Mouse (Mus musculus) right cerebral cortex, postnatal 4 days (tissue): ENCODE results near the gene Gm9918.

ENCODE experiments used
- DNase-seq: peaks from one replicate; pipeline ENCODE4 v3.0.0-alpha.2; 2022

Gene Gm9918

DNA sequence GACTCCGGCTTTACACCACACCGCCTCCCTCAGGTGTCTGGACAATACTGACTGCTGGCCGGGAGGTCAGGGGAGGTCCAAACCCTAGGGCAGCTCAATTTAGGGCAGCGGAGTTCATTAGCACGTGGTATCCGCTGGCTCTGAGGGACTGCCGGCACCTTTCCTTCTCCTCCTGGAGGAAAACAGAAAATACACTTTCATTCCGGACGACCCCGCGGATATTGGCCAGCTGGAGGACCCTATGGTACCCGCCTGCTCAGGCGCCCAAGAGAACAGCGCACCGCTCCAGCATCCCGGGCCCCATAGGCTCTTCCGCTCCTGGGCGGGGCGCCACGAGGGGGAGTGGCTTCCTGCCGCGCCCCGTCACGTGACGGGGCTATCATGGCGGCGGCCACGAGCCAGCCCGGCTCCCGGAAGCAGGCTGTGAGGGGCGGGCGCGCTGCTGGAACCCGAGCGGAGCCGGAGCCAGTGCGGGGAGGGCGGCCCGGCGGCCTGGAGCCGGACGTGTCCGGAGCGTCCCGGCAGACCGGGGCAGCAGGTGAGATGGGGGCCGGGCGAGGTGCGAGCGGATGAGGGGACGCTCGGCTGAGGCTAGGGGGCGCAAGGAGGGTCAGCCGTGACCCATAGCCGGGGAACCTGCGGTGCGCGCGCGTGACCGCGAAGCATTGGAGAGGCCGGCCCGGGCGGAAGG is 8.9 kb downstream of the Gm9918 start, which contains the start of gene Mfsd5:
Gene Mfsd5, plus strand, starts transcription at position 363 of the 691 bp plus-strand sequence.
- peak; percentile 95 for DNase-seq

DNA sequence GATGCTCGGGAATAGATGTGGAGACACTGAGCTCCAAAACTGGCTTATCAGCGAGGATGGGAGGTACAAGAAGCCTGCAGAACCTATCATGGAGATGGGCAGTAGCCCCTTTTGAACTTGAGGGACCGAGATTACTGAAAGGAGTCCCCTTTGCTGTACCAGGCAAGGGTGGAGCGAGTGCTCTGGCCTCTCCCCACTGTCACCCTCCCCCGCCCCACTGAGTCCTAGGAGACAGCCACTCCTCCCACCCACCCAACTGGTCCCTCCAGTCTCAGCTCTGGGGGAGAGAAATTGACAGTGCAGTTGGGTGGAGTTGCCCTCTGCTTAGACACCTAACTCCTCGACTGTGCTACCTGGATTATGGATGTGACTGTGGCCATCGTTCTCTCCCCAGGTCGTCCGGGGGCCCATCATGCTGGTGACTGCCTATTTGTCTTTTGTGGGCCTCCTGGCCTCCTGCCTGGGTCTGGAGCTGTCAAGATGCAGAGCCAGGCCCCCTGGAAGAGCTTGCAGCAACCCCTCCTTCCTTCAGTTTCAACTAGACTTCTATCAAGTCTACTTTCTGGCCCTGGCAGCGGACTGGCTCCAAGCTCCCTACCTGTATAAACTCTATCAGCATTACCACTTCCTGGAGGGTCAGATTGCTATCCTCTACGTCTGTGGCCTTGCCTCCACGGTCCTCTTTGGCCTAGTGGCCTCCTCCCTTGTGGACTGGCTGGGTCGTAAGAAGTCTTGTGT is 9.6 kb downstream of the Gm9918 start:
- DNase-seq = no peak

DNA sequence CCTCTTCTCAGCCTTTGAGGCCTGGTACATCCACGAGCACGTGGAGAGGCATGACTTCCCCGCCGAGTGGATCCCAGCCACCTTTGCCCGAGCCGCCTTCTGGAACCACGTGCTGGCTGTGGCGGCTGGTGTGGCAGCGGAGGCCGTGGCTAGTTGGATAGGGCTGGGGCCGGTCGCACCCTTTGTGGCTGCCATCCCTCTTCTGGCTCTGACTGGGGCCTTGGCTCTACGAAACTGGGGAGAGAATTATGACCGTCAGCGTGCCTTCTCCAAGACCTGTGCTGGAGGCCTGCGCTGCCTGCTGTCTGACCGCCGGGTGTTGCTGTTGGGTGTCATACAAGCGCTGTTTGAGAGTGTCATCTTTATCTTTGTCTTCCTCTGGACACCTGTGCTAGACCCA is 10.3 kb downstream of the Gm9918 start:
- no peak for DNase-seq

DNA sequence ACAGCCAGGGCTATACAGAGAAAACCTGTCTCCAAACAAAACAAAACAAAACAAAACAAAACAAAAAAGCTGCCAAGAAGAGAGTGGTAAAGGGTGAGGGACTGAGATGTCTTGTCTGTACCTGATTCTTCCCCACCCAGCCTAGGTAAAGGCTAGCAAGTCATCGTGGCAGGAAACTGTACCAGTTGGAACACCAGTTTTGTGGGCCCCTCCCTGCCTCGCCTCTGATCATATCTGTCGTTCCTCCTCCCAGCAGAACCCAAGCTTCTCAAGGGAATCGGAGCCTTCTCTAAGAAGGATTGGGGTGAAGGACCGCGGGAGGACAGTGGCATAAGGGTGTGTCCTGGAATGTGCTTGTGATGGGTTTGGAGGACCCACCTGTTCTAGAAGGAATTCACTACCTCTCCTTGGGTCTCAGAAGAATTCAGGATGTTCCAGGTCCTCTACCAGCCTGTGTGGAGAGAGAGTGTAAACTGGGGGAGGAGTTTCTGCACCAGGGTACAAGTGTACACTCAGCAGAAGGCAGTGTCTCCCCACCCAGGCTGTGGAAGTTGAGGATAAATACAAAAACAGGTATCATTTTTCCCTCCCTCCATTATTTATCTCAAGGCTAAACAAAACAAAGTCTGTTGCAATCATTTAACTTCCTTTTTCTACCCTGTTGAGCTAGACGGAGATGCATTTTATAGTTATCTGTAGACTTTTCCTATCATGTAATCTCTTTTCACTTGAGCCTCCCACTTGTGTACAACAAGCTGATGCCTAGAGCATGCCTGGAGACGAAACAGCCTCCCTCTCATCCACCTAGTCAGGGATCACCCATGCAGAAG is 12.3 kb downstream of the Gm9918 start:
- no peak for DNase-seq

DNA sequence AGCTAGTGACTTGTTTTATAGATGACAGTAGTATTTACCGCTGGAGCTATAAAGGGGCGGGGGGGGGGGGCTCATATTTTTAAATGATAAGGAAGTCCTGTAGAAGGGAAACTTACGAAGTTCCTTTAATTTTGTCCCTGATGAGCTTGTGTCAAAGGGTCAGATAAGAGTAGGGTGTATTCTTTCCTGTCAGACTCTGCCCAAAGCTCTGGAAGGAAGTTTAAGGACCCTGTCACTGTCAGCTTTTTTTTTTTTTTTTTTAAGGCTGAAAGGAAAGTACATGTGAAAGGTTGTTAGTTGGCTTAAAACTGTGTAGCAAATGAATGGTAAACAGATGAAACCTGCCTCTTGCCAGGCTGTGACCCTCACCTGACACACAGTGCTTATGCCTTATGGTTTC is 13.3 kb downstream of the Gm9918 start:
- DNase-seq = no peak

DNA sequence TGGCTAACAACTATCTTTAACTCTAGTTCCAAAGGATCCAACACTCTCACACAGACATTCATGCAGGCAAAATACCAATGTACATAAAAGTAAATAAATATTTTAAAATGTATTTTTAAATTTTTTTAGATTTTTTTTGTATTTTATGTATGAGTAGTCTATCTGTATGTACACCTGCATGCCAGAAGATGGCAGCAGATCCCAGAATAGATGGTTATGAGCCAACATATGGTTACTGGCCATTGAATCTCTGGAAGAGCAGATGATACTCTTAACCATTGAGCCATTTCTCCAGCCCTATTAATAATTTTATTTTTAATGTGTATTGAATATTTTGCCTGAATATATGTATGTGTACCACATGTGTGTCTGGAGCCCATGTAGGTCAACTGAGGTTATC is 17.0 kb downstream of the Gm9918 start:
- no peak for DNase-seq

DNA sequence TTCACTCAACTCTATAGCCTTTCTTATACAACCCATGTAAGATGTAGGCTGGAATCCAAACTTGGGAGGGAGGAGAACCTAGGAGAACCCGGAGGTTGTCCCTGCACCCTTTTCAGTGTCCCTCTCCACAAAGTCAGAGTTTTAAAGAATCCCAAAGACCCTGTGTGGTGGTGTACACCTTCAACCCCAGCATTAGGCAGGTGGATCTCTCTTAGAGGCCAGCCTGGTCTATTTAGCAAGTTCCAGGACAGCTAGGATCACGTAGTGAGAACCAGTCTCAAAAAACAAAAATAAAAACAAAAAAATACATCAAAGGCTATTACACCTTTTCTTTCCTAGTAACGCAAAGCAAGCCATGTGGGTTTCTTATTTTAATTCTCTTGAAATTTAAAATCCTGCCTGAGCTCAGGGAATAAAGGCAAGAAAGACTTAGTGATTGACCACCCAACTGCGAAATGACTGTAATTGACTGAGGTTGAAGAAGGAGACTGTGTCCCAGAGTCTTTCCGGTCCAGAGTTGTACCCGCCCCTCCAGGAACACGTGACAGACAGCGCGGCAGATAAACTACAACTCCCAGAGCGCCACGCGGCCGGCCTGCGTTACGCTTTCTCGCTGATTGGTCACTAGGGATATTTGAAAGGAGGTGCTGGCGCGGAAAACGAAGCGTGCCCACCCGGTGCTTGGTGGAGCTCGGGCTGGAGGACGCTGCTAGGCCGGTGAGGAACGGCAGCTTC is 25.4 kb downstream of the Gm9918 start, which contains the start of gene Espl1:
Gene Espl1, plus strand, starts transcription at position 634 of the 735 bp plus-strand sequence.
- DNase-seq = peak; percentile 92

DNA sequence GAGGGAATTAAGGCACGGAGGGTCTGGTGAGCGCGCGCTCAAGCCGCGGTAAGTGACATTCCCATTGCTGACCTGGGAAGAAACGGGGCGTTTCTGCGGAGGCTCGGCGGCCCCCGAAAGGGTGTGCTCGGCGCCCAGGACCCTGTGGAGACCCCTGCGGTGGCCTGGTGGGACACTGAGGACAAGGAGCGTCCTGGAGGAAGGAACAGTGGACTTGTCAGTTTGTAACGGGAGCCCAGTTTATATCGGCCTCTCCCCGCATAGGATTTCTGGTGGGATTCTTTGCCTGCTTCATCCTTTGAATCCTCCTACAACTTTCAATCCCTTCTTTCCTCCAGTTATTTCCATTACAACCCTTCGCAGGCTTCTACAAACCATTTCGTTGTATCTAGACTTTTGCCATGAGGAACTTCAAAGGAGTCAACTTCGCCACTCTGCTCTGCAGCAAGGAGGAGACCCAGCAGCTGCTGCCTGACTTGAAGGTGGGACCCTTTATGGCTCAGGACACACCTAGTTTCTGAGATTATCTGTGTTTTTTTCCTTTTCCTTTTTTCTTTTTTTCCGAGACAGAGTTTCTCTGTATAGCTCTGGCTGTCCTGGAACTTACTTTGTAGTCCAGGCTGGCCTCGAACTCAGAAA is 26.1 kb downstream of the Gm9918 start:
- no peak for DNase-seq

DNA sequence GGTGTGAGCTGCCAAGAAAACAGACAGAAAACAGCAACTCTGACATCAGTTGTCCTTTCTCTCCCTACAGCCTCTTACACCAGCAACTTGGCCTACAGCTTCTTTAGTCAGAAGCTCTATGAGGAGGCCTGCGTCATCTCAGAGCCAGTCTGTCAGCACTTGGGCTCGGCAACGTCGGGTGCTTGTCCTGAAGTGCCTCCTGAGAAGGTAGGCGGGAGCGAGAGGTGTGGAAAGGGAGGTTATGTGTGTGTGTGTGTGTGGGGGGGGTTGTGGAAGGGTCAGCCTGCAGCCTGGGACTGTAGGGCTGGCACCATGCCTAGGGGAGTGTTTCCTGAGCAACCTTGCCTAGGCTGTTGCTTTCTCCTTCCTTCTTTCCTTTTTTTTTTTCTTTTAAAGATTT is 32.2 kb downstream of the Gm9918 start:
- no peak for DNase-seq

DNA sequence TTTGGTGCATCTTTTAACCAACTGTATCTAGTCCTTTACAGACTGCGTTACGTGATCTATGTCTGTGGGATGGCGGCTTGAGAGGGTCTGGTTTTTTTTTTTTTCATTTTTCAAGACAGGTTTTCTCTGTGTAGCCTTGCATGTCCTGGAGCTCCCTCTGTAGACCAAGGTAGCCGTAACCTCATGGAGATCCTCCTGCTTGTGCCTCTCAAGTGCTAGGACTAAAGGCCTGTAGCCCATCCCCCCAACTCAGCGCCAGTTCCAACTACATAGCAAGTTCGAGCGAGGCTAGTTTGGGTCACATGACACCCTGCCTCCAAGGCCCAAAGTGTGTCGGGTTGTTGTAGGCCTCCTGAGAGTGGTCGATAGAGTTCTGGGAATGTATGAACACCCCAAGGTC is 38.4 kb downstream of the Gm9918 start:
- DNase-seq = no peak

DNA sequence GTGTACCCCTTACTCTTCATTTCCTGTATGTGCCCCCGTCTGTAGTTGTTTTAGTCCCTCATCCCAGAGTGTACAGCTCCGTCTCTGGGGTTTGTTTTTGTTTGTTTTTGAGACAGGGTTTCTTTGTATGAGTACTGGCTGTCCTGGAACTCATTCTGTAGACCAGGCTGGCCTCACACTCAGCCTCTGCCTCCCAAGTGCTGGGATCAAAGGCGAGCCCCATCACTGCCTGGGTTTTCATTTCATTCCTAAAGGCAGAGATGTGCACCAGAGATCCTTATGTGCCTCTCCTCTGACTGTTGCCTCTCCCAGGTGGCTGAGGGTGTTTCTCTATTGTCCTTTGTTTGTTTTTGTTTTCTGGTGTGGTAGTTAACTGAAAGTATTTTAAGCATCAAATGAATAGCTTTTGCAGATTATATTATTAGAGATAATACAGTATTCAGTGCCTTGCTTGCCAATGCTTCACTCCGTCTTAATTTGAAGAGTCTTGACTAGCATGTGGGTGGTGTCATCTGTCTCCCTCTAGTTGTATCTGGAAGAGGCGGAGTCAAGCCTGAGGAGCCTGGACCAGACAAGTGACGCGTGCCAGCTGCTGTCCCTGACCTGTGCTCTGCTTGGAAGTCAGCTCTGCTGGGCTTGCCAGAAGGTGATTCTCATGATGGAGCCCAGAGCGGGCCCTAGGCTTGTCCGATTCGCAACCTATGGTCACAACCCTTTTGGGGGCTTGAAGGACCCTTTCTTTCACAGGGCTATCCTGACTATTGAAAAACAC is 39.9 kb downstream of the Gm9918 start:
- no peak for DNase-seq

DNA sequence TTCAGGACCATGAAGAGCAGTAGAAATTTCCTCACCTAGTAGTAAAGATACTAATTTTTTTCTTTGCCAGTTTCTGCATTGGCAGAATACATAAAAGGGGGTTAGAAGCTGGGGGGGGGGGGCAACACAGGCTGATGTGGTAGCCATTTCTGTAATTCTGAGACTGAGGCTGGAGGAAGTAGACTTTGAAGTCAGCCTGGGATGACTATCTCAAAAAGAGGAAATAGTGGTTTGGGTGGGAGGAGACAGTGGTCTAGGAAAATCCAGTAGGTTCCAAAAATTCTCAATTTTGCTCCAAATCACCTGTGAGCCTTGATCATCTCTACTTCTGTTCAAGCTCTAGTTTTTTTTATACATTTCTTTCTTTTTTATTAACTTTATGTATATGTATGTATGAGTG is 41.1 kb downstream of the Gm9918 start:
- DNase-seq = no peak

DNA sequence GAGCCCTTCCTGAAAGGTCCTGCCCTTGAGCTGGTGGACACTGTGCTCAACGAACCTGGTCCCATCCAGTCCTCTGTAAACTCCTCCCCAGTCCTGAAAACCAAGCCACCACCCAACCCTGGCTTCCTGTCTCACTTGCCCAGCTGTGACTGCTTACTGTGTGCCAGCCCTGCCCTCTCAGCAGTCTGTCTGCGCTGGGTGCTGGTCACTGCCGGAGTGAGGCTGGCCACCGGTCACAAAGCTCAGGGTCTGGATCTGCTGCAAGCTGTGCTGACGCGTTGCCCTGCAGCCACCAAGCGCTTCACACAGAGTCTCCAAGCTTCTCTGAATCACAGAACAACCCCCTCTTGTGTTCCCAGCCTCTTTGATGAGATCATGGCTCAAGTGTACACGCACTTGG is 44.9 kb downstream of the Gm9918 start:
- DNase-seq = no peak

DNA sequence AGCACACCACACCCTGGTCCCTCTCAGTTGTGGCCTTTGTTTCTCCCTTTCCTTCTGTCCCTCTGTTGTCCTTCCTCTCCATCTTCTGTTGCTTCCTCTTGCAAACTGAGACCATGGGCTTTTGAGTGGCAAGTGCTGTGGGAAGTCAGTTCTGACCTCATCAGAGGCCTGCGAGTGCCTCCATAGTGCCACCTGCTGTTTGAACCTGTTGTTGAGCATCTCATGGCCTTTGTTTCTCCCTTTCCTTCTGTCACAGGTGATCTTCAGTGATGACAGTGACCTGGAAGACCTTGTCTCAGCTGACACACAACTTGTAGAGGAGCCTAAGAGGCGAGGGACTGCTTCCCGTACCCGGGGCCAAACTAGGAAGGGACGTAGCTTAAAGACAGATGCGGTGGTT is 45.9 kb downstream of the Gm9918 start:
- peak; percentile 42 for DNase-seq
